Mouse (Mus musculus) heart, embryonic 15.5 days (tissue): ENCODE data around the gene Cstf3. TPM values are rescaled to one million over a fixed set of nuclear protein-coding genes. Genes with fewer than 3 reads are reported as not detected.

Experiments used
- ATAC-seq: fragments of 200-750 bp; cut with Nextera tagmentation; replicated peaks from 2 replicates; pipeline ENCODE4 v1.8.0; 2017; ENCODE audit warnings: low read depth, moderate TSS enrichment; ENCODE audit not compliant: insufficient number of reproducible peaks, insufficient read depth, low FRiP score
- H3K27ac ChIP-seq: fragments of 300-500 bp; sonication (generic); 2 replicates; pipeline ENCODE4 v1.5.1; 2015; ENCODE audit warnings: mild to moderate bottlenecking, inconsistent platforms
- H3K27me3 ChIP-seq: fragments of 300-500 bp; sonication (generic); 2 replicates; pipeline ENCODE4 v1.6.1; 2015; ENCODE audit warnings: inconsistent platforms
- H3K36me3 ChIP-seq: fragments of 300-500 bp; sonication (generic); 2 replicates; pipeline ENCODE4 v1.6.1; 2015; ENCODE audit warnings: mild to moderate bottlenecking, inconsistent platforms
- H3K4me1 ChIP-seq: fragments of 300-500 bp; sonication (generic); replicated peaks from 2 replicates; pipeline ENCODE4 v1.6.1; 2015; ENCODE audit warnings: inconsistent platforms
- H3K4me2 ChIP-seq: fragments of 300-500 bp; sonication (generic); 2 replicates; pipeline ENCODE4 v1.6.1; 2015; ENCODE audit warnings: inconsistent platforms, mild to moderate bottlenecking, moderate library complexity
- H3K4me3 ChIP-seq: fragments of 300-500 bp; sonication (generic); 2 replicates; pipeline ENCODE4 v1.5.1; 2015; ENCODE audit warnings: mild to moderate bottlenecking, inconsistent platforms
- H3K9ac ChIP-seq: fragments of 300-500 bp; sonication (generic); 2 replicates; pipeline ENCODE4 v1.6.1; 2015; ENCODE audit warnings: mild to moderate bottlenecking, inconsistent platforms
- H3K9me3 ChIP-seq: fragments of 300-500 bp; sonication (generic); replicated peaks from 2 replicates; pipeline ENCODE4 v1.6.1; 2016; ENCODE audit warnings: inconsistent platforms
- WGBS: fragments of 180-500 bp; shearing (Covaris S2); methylation state at CpG from one replicate; pipeline ENCODE4 v1.1.7; 2015; ENCODE audit warnings: mixed read lengths; 5-methylcytosine and 5-hydroxymethylcytosine counted together
- polyA plus RNA-seq: library from polyadenylated mRNA; unstranded; fragments of >200 nt; fragmentation: Nextera tagmentation; extraction: Ambion mirVana; gene quantifications from 2 replicates; pipeline ENCODE4 v1.2.1, GENCODE M21; 2015

Cstf3 gene
- polyA plus RNA-seq, 1 experiment from 2014 or later, result 51.7 TPM

DNA sequence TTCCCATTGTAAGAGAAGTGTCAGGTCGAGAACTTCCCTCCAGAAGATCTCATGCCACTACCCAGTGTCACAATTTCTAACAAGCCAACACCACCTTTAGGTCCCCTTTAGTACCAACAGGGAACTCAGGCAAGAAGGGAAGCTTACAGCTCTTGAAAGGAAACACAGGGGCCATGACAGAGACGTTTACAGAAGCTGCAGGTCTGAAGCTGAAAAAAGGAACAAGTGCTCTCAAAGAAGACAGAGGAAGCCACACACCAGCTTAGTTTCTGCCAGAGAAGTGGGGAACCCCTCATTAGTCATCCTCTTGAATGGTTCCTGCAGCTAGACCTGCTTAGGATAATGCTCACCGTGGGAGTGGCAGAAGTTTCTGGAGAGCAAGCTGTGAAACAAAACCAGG, 96.9 kb downstream of the Cstf3 start:
- 64% methylated on average over 3 of the region's 3 CpGs for WGBS

DNA sequence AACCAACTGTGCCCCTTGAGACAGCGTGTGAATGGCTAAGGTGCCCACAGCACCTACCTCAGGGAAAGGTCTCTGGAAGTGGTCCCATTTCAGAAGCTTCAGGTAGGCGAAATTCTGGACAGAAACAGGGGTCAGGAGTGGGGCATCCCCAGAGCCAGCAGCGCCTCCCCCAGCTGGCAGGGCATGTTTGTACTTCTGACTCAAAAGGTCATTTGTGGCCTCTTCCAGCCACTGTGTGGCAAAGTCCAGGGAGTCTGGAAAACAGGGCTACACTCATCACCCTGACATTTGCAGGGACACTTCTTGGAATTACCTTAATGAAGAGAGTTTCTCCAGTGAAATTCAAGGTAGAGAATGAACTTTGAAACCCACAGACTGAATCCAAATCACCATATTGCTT, 98.0 kb downstream of the Cstf3 start:
- no peaks in the 10 kb centered on the region for H3K36me3 ChIP-seq
- no peaks in the 10 kb centered on the region for H3K9me3 ChIP-seq
- no peak overlapping the region for H3K9ac ChIP-seq
- WGBS, result 77% methylated on average over 3 of the region's 3 CpGs
- no peak for ATAC-seq
- H3K27me3 ChIP-seq, result no peaks in the 10 kb centered on the region
- no peak overlapping the region for H3K27ac ChIP-seq
- H3K4me1 ChIP-seq, result peaks cover 7% of the 10 kb centered on the region; the same call in 1 of the 2 replicates
- no peak overlapping the region for H3K4me3 ChIP-seq
- H3K4me2 ChIP-seq, result no peak overlapping the region

More for the DNA sequence above, 96.9 kb downstream of the Cstf3 start:
- no peak overlapping the region for H3K4me3 ChIP-seq
- no peak overlapping the region for H3K4me2 ChIP-seq
- H3K9me3 ChIP-seq, result no peaks in the 10 kb centered on the region
- H3K4me1 ChIP-seq, result peaks cover 7% of the 10 kb centered on the region; the same call in 1 of the 2 replicates
- no peak overlapping the region for H3K9ac ChIP-seq
- H3K27me3 ChIP-seq, result no peaks in the 10 kb centered on the region
- no peak for ATAC-seq
- no peaks in the 10 kb centered on the region for H3K36me3 ChIP-seq
- H3K27ac ChIP-seq, result no peak overlapping the region

DNA sequence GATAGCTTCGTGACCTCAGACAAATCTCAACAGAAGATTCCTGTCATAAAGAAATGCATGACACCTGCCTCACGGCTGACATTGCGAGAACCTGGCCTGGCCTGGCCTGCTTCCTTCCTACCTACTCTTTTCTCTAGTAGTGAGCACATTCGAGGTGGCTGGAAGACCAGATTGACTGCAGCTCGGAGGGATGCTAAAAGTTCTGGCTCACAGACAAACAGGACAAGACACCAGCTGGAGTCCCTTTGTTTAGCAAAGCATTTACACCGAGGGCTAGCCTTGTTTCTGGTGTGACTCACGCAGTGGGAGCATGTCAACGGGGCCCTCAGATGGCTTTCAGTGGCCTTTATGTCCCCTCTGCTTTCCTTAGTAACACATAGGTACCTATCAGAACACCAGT, 98.4 kb downstream of the Cstf3 start:
- H3K9ac ChIP-seq, result no peak overlapping the region
- 82% methylated on average over 8 of the region's 8 CpGs for WGBS
- no peaks in the 10 kb centered on the region for H3K36me3 ChIP-seq
- no peaks in the 10 kb centered on the region for H3K27me3 ChIP-seq
- no peak overlapping the region for H3K4me2 ChIP-seq
- no peak for ATAC-seq
- no peak overlapping the region for H3K27ac ChIP-seq
- no peak overlapping the region for H3K4me3 ChIP-seq
- H3K4me1 ChIP-seq, result peaks cover 7% of the 10 kb centered on the region; the same call in 1 of the 2 replicates
- H3K9me3 ChIP-seq, result no peaks in the 10 kb centered on the region

DNA sequence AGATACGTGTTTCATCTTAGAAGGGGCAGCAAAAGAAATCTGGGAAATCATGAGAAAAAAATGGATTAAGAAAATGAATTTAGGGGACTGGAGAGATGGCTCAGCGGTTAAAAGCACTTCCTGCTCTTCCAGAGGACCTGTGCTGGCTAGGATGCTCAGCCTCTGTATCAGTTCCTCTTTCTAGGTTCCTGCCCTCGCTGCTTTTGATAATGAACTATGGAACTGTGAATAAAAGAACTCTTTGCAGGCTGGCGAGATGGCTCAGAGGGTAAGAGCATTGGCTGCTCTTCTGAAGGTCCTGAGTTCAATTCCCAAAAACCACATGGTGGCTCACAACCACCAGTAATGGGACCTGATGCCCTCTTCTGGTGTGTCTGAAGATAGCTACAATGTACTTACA, 100.4 kb downstream of the Cstf3 start:
- Histone ChIP-seq H3K4me3 (no peak overlapping the region), H3K4me2 (no peak overlapping the region), H3K9me3 (no peaks in the 10 kb centered on the region), H3K27me3 (no peaks in the 10 kb centered on the region), H3K36me3 (no peaks in the 10 kb centered on the region), H3K4me1 (peaks cover 4% of the 10 kb centered on the region; the same call in 1 of the 2 replicates), H3K27ac (no peak overlapping the region), H3K9ac (no peak overlapping the region)
- ATAC-seq, result no peak
- WGBS, result 79% methylated on average over 4 of the region's 4 CpGs

DNA sequence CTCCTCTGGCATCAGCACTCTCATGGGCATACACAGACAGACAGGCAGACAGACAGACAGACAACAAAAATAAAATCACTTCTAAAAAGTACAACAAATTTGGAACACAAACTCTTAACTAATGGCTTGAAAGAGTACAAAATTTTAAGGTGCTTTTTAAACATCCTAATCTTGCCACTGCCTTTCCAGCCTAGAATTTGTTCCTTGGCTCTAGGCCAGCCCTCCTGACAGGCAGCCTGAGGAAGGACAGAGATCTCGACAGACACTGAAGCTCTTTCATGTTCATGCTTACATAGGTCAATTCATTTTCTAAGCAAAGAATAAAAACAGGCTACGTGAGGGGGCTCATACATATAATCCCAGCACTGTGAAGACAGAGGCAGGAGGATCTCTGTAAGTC, 102.2 kb downstream of the Cstf3 start:
- no peak for ATAC-seq
- Histone ChIP-seq H3K4me1 (peaks cover 4% of the 10 kb centered on the region; the same call in 1 of the 2 replicates), H3K9ac (no peak overlapping the region), H3K4me2 (no peak overlapping the region), H3K4me3 (no peak overlapping the region), H3K27ac (no peak overlapping the region), H3K27me3 (no peaks in the 10 kb centered on the region), H3K9me3 (no peaks in the 10 kb centered on the region), H3K36me3 (no peaks in the 10 kb centered on the region)
- 44% methylated on average over 2 of the region's 2 CpGs for WGBS

DNA sequence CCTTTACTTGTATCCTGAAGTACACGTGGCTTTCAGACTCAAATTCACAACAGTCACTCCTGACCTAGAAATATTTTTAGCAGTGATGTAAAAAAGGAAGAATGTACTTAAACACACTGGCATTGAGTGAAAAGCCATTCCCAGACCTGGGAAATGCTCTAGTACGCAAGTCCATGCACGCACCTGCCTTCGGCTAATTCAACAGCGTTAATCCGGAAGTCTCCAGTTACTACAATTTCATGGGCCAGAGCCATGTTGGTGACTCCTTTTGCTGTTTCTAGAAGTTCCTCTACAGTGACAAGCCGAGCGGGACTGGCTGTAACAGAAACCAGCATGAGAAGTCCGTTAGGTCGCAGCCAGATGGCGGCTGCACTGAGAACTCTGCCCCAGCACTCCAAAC, 109.3 kb downstream of the Cstf3 start:
- H3K9me3 ChIP-seq, result no peaks in the 10 kb centered on the region
- no peaks in the 10 kb centered on the region for H3K36me3 ChIP-seq
- H3K27ac ChIP-seq, result no peak overlapping the region
- no peak overlapping the region for H3K4me3 ChIP-seq
- no peak overlapping the region for H3K4me2 ChIP-seq
- H3K27me3 ChIP-seq, result no peaks in the 10 kb centered on the region
- 81% methylated on average over 11 of the region's 11 CpGs for WGBS
- no peaks in the 10 kb centered on the region for H3K4me1 ChIP-seq
- no peak overlapping the region for H3K9ac ChIP-seq
- ATAC-seq, result no peak

DNA sequence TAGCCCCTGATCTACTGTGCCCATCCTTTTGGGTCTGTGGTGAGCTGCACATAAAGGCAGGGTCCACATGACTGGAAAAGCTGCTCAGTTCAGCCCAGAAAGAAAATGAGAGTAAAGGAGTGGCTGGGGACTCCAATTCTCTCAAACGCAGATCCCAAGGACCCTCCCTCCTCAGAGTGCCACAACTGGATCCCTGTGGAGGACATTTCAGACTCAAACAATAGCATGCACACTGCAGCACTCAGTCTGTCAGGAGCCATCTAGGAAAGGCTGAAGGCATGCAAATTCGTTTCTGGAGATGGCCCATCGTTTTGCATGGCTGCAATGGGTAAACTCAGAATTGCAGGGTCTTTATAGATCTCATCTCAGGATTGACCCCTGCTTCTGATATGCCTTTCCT, 112.8 kb downstream of the Cstf3 start:
- Histone ChIP-seq H3K9me3 (no peaks in the 10 kb centered on the region), H3K9ac (no peak overlapping the region), H3K4me1 (no peaks in the 10 kb centered on the region), H3K27me3 (no peaks in the 10 kb centered on the region), H3K4me3 (no peak overlapping the region), H3K27ac (no peak overlapping the region), H3K36me3 (no peaks in the 10 kb centered on the region), H3K4me2 (no peak overlapping the region)
- 80% methylated on average over 3 of the region's 3 CpGs for WGBS
- ATAC-seq, result no peak

DNA sequence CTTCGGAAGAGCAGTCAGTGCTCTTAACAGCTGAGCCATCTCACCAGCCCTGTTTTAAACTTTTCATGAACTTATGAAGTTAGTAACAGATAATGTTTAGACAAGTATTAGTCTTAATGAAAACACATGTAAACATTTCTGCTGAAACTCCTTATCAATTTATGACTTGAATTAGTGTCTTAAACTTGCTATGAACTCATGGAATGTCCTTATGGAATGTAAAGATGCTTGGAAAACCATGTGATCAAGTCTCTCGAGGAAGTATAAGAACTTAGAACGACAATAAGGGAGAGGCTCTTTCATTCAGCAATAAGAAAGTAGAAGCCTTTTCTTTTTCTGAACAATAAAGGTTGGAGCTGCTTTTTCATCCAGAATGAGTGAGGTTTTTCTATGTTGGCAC, 114.0 kb downstream of the Cstf3 start:
- Histone ChIP-seq H3K4me1 (no peaks in the 10 kb centered on the region), H3K9me3 (no peaks in the 10 kb centered on the region), H3K27ac (no peak overlapping the region), H3K27me3 (no peaks in the 10 kb centered on the region), H3K4me3 (no peak overlapping the region), H3K36me3 (no peaks in the 10 kb centered on the region), H3K9ac (no peak overlapping the region), H3K4me2 (no peak overlapping the region)
- WGBS, result 75% methylated on average over 3 of the region's 3 CpGs
- no peak for ATAC-seq

DNA sequence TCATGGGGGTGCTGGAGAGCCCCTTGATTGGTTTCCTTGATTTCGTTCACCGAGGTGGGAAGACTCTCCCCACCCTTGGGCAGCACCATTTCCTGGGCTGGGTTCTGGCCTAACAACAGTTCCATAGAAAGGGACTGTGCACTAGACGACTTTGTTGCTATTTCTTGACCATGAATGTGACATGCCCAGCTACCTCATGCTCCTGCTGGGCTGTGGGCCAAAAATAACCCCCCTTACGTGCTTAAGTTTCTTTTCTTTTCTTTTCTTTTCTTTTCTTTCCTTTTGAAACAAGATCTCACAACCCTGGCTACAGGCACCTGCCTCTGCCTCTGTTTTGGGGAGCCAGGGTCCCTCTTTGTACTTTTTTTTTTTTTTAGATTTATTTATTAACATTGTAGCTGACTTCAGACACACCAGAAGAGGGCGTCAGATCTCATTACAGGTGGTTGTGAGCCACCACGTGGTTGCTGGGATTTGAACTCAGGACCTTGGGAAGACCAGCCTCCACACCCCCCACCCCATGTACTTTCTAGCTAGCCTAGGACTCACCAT, 119.5 kb downstream of the Cstf3 start:
- Histone ChIP-seq H3K36me3 (no peaks in the 10 kb centered on the region), H3K4me2 (no peak overlapping the region), H3K27me3 (peaks cover 3% of the 10 kb centered on the region; the same call in 1 of the 2 replicates), H3K4me1 (peaks cover 19% of the 10 kb centered on the region), H3K27ac (no peak overlapping the region), H3K9ac (no peak overlapping the region), H3K4me3 (no peak overlapping the region), H3K9me3 (no peaks in the 10 kb centered on the region)
- ATAC-seq, result no peak
- 45% methylated on average over 6 of the region's 6 CpGs for WGBS

DNA sequence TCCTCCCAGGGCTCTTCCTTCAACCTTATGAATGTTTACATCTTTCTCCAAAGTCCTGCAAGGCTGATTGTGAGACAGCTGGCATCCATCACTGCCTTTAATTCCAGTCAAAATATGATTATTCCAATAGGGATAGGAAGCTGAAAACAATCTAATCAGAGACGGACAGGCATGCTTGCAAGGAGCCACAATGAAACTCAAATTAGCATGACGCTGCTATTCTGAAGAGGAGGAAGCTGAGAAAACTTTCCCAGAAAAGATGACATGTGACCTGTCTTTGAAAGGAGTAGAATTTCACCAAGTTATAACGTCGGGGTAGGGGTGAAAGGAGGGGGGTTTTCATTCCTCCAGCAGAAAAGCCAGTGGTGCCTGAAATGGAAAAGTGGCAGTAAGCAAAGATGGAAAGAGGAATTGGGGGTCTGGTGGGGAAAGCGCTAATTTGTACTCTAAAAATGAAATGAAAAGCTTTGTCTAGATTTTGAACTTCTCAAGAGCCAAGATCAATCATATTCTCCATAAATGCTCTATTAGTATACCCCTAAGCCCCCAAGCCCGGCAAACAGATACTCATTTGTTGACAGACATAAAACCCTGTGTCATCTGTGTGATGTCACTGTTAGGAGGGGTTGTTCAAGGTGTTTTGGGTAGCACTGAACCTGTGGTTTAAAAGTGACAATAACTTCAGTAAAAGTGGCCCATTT, 120.5 kb downstream of the Cstf3 start:
- 35% methylated on average over 6 of the region's 6 CpGs for WGBS
- Histone ChIP-seq H3K4me1 (peaks cover 19% of the 10 kb centered on the region), H3K9me3 (no peaks in the 10 kb centered on the region), H3K27me3 (peaks cover 3% of the 10 kb centered on the region; the same call in 1 of the 2 replicates), H3K36me3 (no peaks in the 10 kb centered on the region), H3K4me3 (peak overlapping the region; percentile 88), H3K27ac (no peak overlapping the region), H3K9ac (no peak overlapping the region), H3K4me2 (peak overlapping the region; percentile 87)
- ATAC-seq, result no peak

DNA sequence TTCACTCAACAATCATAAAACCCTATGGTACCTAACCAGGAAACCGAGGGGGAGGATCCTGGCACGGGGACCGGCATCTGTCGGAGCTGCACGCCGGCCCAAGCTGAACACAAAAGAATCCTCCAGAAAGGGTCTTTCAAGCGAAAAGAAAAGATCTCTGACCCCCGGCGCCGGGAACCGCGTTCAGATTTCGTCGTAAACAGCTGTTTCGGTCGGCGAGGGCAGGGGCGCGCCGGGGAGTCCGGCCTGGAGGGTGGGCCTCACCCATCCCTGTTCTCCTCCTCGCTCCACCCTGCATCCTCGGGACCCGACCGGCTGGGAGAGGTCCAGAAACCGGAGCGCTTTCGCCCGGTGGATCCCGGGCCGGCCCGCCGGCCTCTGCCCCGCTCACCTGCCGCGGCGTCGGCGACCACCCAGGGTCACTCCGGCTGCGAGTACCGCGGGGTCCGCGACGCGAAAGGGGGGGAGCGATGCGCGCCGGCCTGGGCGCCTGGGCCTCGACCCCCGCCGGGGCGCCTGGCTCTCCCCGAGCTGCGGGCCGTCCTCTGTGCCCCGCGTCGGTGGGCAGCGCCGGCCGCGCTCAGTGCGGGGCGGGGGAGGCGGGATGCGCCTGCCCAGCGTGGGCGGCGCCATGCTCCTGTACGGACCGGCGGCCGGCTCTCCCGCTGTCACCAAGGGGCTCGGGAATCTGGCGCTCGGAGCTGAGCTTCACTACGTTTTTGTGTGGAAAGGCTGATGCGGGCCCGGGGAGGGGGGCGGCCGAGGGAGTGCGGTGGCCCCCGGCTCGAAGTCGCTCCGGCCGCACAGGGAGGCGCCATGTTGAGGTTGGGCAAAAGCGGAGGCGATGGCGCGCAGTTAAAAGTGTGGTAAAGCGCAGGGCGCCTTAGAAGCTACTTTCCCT, 121.5 kb downstream of the Cstf3 start, which contains the start of gene Tcp11l1:
Tcp11l1 (minus strand) TSS at position 585 of the 901 bp plus-strand sequence.
- under 1% methylated on average over 89 of the region's 99 CpGs for WGBS
- peak within 1 kb of the TSS; percentile 79 for H3K9ac ChIP-seq
- H3K27ac ChIP-seq, result peak within 1 kb of the TSS; percentile 77
- peak within 1 kb of the TSS; percentile 87 for H3K4me2 ChIP-seq
- H3K36me3 ChIP-seq, result no peaks in the 10 kb centered on the region
- ATAC-seq, result peak; percentile 85
- peaks cover 3% of the 10 kb centered on the region; the same call in 1 of the 2 replicates for H3K27me3 ChIP-seq
- H3K4me1 ChIP-seq, result peaks cover 19% of the 10 kb centered on the region
- peak within 1 kb of the TSS; percentile 88 for H3K4me3 ChIP-seq
- H3K9me3 ChIP-seq, result no peaks in the 10 kb centered on the region
